Mouse (Mus musculus) heart, adult 2 months (tissue): ENCODE data around the gene Perm1. TPM values are rescaled to one million over a fixed set of nuclear protein-coding genes. Genes with fewer than 3 reads are reported as not detected.
A peak's percentile ranks its signal among the peaks of the same experiment; 100 is the strongest.

Experiments used
- DNase-seq, 2 experiments: peaks; one replicate each; pipeline ENCODE4 v3.0.0; 2021
- H3K27ac ChIP-seq: fragments of 200-600 bp; 2 replicates; pipeline ENCODE4 v1.8.1; 2022
- H3K27me3 ChIP-seq: fragments of 200-500 bp; 2 replicates; pipeline ENCODE4 v1.6.1; 2012; ENCODE audit warnings: mild to moderate bottlenecking, low read length, inconsistent platforms, mixed read lengths; ENCODE audit not compliant: control insufficient read depth, insufficient read depth
- H3K36me3 ChIP-seq: fragments of 200-500 bp; 2 replicates; pipeline ENCODE4 v1.6.1; 2012; ENCODE audit warnings: low read length, inconsistent platforms; ENCODE audit not compliant: control insufficient read depth, insufficient read depth
- H3K4me1 ChIP-seq: fragments of 200-500 bp; 2 replicates; pipeline ENCODE4 v1.6.1; 2011; ENCODE audit warnings: low read length; ENCODE audit not compliant: control insufficient read depth, insufficient read depth
- H3K4me3 ChIP-seq: fragments of 200-600 bp; 2 replicates; pipeline ENCODE4 v1.8.1; 2022
- H3K79me2 ChIP-seq: fragments of 200-500 bp; replicated peaks from 2 replicates; pipeline ENCODE4 v1.6.1; 2012; ENCODE audit warnings: mild to moderate bottlenecking, inconsistent platforms, low read length, moderate library complexity, mixed read lengths; ENCODE audit not compliant: control insufficient read depth, insufficient read depth
- H3K9ac ChIP-seq: fragments of 200-500 bp; 2 replicates; pipeline ENCODE4 v1.6.1; 2012; ENCODE audit warnings: low read depth, mild to moderate bottlenecking, control low read depth, inconsistent platforms, low read length, mixed read lengths
- CTCF ChIP-seq: fragments of 200-600 bp; IDR thresholded peaks from 2 replicates; pipeline ENCODE4 v1.8.1; 2022; ENCODE audit warnings: antibody characterized with exemption, mild to moderate bottlenecking, moderate library complexity
- EP300 ChIP-seq: fragments of 200-500 bp; IDR thresholded peaks from 2 replicates; pipeline ENCODE4 v1.6.1; 2011; ENCODE audit warnings: low read depth, low read length, control low read depth; ENCODE audit not compliant: insufficient read depth
- POLR2A ChIP-seq: fragments of 200-500 bp; IDR thresholded peaks from 2 replicates; pipeline ENCODE4 v1.6.1; 2011; ENCODE audit warnings: mild to moderate bottlenecking, low read depth, low read length, control low read depth; ENCODE audit not compliant: insufficient read depth
- WGBS: fragments of 180-500 bp; shearing (Covaris S2); methylation state at CpG from one replicate; pipeline ENCODE4 v1.1.7; 2018; 5-methylcytosine and 5-hydroxymethylcytosine counted together
- intact Hi-C: fragments of 180-260 bp; cut with DNase I; formaldehyde crosslinking; loops from one replicate; pipeline ENCODE4 v1.15.1; 2025
- polyA plus RNA-seq: library from polyadenylated mRNA; depleted of rRNA; stranded (reverse); fragments of >200 nt; gene quantifications from 2 replicates; pipeline ENCODE4 v1.2.3, GENCODE M21; 2012
- total RNA-seq, 2 experiments: library from RNA; stranded (reverse); gene quantifications; 2 replicates each; pipeline ENCODE4 v1.2.3; 2021

Perm1 gene
- total and polyA plus RNA-seq, 3 experiments = 163 to 332 (median 273) TPM

GRCm38 (mm10) chr4:156234701-156235213 is 19.1 kb downstream of the Perm1 start, which contains the start of gene Plekhn1:
Plekhn1 (minus strand) TSS chr4:156234857.
- Histone ChIP-seq H3K79me2 (peaks cover 3% of the 10 kb centered on the region), H3K36me3 (no peaks in the 10 kb centered on the region), H3K4me3 (peak within 1 kb of the TSS; percentile 75), H3K4me1 (peaks cover 2% of the 10 kb centered on the region; the same call in 1 of the 2 replicates), H3K9ac (peak within 1 kb of the TSS; percentile 90), H3K27ac (peak within 1 kb of the TSS; percentile 83), H3K27me3 (no peaks in the 10 kb centered on the region)
- peak; percentile 86 to 87 for DNase-seq
- intact Hi-C loops = loop anchor here (2.0 kb wide), 1 partner anchor 32 kb away; the partner anchor contains the start of gene AW011738
- WGBS = under 1% methylated on average over 48 of the region's 48 CpGs
- TF ChIP-seq POLR2A = 0 out of 2 replicates have a peak, but pooled peaks have one; percentile 9
- no peak for TF ChIP-seq EP300
- 0 out of 2 replicates have a peak, but pooled peaks have one; percentile 10 for TF ChIP-seq CTCF

GRCm38 (mm10) chr4:156235360-156235770 is 19.7 kb downstream of the Perm1 start:
- under 1% methylated on average over 15 of the region's 15 CpGs for WGBS
- DNase-seq = no peak
- Histone ChIP-seq H3K36me3 (no peaks in the 10 kb centered on the region), H3K79me2 (peaks cover 3% of the 10 kb centered on the region), H3K27me3 (no peaks in the 10 kb centered on the region), H3K27ac (peak overlapping the region; percentile 64), H3K9ac (peak overlapping the region; percentile 41; the same call in 1 of the 2 replicates), H3K4me3 (peak overlapping the region; percentile 75), H3K4me1 (peaks cover 2% of the 10 kb centered on the region; the same call in 1 of the 2 replicates)
- TF ChIP-seq CTCF = 0 out of 2 replicates have a peak, but pooled peaks have one; percentile 11
- no peak for TF ChIP-seq EP300
- intact Hi-C loops = loop anchor here (2.0 kb wide), 1 partner anchor 33 kb away; the partner anchor contains the start of gene AW011738

DNA sequence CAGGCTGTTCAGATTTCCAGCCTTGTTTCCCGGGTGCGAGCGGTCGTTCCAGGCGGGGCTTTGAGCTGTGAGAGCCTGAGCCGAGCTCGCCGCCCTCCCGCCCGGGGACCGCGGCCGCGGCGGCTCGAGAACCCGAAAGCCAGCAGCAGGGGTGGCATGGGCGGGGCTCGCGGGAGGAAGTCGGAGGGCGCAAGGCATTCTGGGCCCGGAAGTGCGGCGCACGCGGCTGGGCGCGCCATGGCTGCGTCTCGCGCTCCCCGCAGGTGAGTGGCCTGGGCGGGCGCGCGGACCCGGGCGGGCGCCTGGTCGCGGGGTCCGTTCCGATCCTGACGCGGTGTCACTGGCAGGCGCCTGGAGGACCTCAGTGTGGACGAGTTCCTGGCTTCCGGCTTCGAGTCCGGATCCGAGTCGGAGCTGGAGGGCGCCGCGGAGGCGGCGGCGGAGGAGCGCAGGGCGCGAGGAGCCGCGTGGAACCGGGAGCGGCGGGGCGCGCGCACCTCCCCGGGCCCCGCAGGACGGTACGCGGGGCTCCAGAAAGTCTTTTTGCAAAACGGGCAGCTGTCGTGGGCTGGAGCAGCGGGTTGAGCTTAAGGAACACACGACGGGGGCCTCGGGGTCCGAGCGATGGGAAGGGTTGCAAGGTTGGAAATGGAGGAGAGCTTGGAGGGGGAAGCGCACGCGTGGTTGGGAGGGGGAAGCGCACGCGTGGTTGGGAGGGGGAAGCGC is 20.3 kb downstream of the Perm1 start, which contains the start of gene Noc2l:
TSS of gene Noc2l (plus strand) at position 203 of the 726 bp plus-strand sequence.
- WGBS = under 1% methylated on average over 86 of the region's 90 CpGs
- Histone ChIP-seq H3K79me2 (peaks cover 3% of the 10 kb centered on the region), H3K4me3 (peak within 1 kb of the TSS; percentile 75), H3K9ac (peak within 1 kb of the TSS; percentile 90), H3K27me3 (no peaks in the 10 kb centered on the region), H3K27ac (peak within 1 kb of the TSS; percentile 83), H3K36me3 (no peaks in the 10 kb centered on the region), H3K4me1 (peaks cover 2% of the 10 kb centered on the region; the same call in 1 of the 2 replicates)
- intact Hi-C loops = loop anchor here (2.0 kb wide), 2 partner anchors 33 to 125 kb away; partner anchors contain the start of gene AW011738
- TF ChIP-seq POLR2A (peak; percentile 69), EP300 (no peak), CTCF (no peak)
- peak; percentile 93 to 94 for DNase-seq

GRCm38 (mm10) chr4:156236651-156237447 is 21.2 kb downstream of the Perm1 start:
- peaks cover 2% of the 10 kb centered on the region; the same call in 1 of the 2 replicates for H3K4me1 ChIP-seq
- WGBS = 36% methylated on average over 58 of the region's 60 CpGs
- no peak for DNase-seq
- H3K36me3 ChIP-seq = no peaks in the 10 kb centered on the region
- H3K9ac ChIP-seq = peak overlapping the region; percentile 39
- intact Hi-C loops = loop anchor here (2.0 kb wide), 1 partner anchor 126 kb away; no protein-coding TSS in a partner anchor
- H3K27ac ChIP-seq = no peak overlapping the region
- no peak overlapping the region for H3K4me3 ChIP-seq
- H3K79me2 ChIP-seq = peaks cover 3% of the 10 kb centered on the region
- TF ChIP-seq EP300 = no peak
- TF ChIP-seq CTCF = no peak
- TF ChIP-seq POLR2A = no peak
- no peaks in the 10 kb centered on the region for H3K27me3 ChIP-seq

DNA sequence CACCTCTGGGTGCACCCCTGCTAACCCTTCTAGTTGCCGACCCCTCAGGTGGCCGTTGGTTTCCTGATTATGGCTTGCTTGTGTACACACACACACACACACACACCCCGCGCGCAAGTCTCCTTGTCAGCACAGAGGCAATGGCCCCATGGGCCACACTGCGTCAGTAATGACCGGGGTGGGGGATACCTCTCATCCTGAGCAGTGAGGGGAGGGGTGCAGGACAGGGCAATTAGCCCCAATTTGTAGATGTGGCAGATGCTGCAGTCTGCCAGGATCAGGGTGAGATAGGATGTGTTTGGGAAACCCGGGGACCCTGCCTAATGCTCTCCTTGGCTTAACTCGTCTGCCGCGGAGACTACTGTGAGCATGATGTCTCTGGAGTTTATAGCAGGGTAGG is 33.9 kb downstream of the Perm1 start:
- intact Hi-C loops = no loop called here
- H3K36me3 ChIP-seq = no peaks in the 10 kb centered on the region

More for the DNA sequence above, 33.9 kb downstream of the Perm1 start:
- Histone ChIP-seq H3K79me2 (no peaks in the 10 kb centered on the region), H3K4me3 (no peak overlapping the region), H3K27me3 (peaks cover 3% of the 10 kb centered on the region; the same call in 1 of the 2 replicates), H3K9ac (no peak overlapping the region), H3K4me1 (peaks cover 2% of the 10 kb centered on the region; the same call in 1 of the 2 replicates), H3K27ac (no peak overlapping the region)
- WGBS = 69% methylated on average over 11 of the region's 11 CpGs
- no peak for DNase-seq
- TF ChIP-seq EP300 (no peak), POLR2A (no peak), CTCF (no peak)
